Mouse (Mus musculus) C2C12 (cell line): ENCODE data around the gene Nudt3.

Experiments
- CTCF ChIP-seq: IDR thresholded peaks from one replicate; pipeline ENCODE4 v1.5.1; 2011; ENCODE audit not compliant: control insufficient read depth, insufficient read depth, insufficient read length
- MAX ChIP-seq: IDR thresholded peaks from one replicate; pipeline ENCODE4 v1.6.1; 2011; ENCODE audit warnings: mild to moderate bottlenecking, control low read depth
- MYOG ChIP-seq: IDR thresholded peaks from one replicate; pipeline ENCODE4 v1.6.1; 2011; ENCODE audit not compliant: control insufficient read depth, insufficient read length; ENCODE audit errors: extremely low read depth
- USF1 ChIP-seq: IDR thresholded peaks from one replicate; pipeline ENCODE4 v1.6.1; 2011; ENCODE audit warnings: low read depth, mild to moderate bottlenecking, control low read depth, moderate library complexity

- TF ChIP-seq CTCF, result no peak
- no peak for TF ChIP-seq MYOG
- TF ChIP-seq USF1, result no peak
- TF ChIP-seq MAX, result no peak
These were observed 65.2 kb downstream of the Nudt3 start for GRCm38 (mm10) chr17:27557927-27558661.
